Mouse (Mus musculus) megakaryocyte, embryonic 14.5 days (primary cell): ENCODE measurements around the gene March5.

Experiments
- FLI1 ChIP-seq: IDR thresholded peaks from 2 replicates; pipeline ENCODE4 v1.6.1; 2012; ENCODE audit warnings: low read length, inconsistent platforms, mixed read lengths
- GATA1 ChIP-seq: IDR thresholded peaks from 3 replicates; pipeline ENCODE4 v1.6.1; 2012; ENCODE audit warnings: mixed read lengths, low read length, inconsistent platforms, borderline replicate concordance

- TF ChIP-seq GATA1 (no peak), FLI1 (no peak)
Measured at GRCm38 (mm10) chr19:37252104-37252503, 44.8 kb downstream of the March5 start.
